Mouse (Mus musculus): ENCODE measurements at regions not wholly inside any gene's neighbourhood (a gene's known extent, or its start where the extent isn't known, plus 50 kb on each side); places are given as distances from the start of the nearest gene placed in this dataset.

DNA sequence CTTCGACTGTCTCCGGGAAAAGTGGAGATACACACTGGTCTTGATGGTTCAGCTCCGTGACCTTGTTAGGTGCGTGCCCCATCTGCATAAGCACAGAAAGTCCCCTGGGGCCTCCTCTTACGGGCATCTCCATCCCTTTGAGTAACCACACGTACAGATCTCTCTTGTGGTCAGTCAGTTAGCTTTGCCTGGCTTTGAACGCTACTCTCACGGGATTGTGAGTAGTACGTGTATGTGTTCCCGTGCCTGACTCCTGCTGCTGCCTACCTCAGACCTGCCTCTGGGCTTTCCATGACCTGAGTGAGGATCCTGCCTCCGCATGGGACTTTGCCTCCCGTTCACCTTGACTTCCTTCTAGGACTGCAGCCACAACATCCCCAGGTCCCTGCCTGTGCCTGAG, 101.4 kb downstream of the Zfp36l2 start:
- H3K36me3 ChIP-seq (ENCODE audit: control insufficient read depth, insufficient read depth), result no peaks in the 10 kb centered on the region
- peak overlapping the region; percentile 46 for H3K4me2 ChIP-seq (ENCODE audit: low read depth)
- H3ac ChIP-seq (ENCODE audit: control insufficient read depth, insufficient read length), result no peak overlapping the region
- H3K79me2 ChIP-seq (ENCODE audit: control insufficient read depth, insufficient read depth), result no peaks in the 10 kb centered on the region
- TF ChIP-seq CEBPB (IDR thresholded peaks at IDR 0.05; ENCODE audit: insufficient read depth, poor library complexity, severe bottlenecking), result no peak
- TF ChIP-seq POLR2A (IDR thresholded peaks at IDR 0.05; ENCODE audit: insufficient read length, low read depth), result no peak
- no peak for TF ChIP-seq POLR2AphosphoS2 (IDR thresholded peaks at IDR 0.05; ENCODE audit: insufficient read length, low read depth)
- TF ChIP-seq REST (IDR thresholded peaks at IDR 0.05; ENCODE audit: insufficient read depth, insufficient read length), result no peak
- TF ChIP-seq SRF (IDR thresholded peaks at IDR 0.05; ENCODE audit: control insufficient read depth, insufficient read length, low read depth), result no peak
- TF ChIP-seq USF1 (IDR thresholded peaks at IDR 0.05; ENCODE audit: low read depth), result no peak
- no peak for TF ChIP-seq TCF12 (IDR thresholded peaks at IDR 0.05; ENCODE audit: insufficient read depth, poor library complexity, severe bottlenecking)
- TF ChIP-seq MYOD1 (IDR thresholded peaks at IDR 0.05; ENCODE audit: control insufficient read depth in 1 of 3, insufficient read length in 2 of 3, low read depth in 2 of 3), result no peak
- TF ChIP-seq MYOG (IDR thresholded peaks at IDR 0.05; ENCODE audit: control insufficient read depth in 1 of 3, insufficient read depth in 1 of 3, insufficient read length in 2 of 3, low read depth in 2 of 3), result no peak
- no peak for TF ChIP-seq TCF3 (IDR thresholded peaks at IDR 0.05; ENCODE audit: insufficient read length, low read depth)
- no peak for TF ChIP-seq MAX (IDR thresholded peaks at IDR 0.05; ENCODE audit: low read depth)
- TF ChIP-seq E2F4 (IDR thresholded peaks at IDR 0.05; ENCODE audit: insufficient read depth), result no peak
- H3K4me3 ChIP-seq, result no peak overlapping the region
- no peaks in the 10 kb centered on the region for H3K27me3 ChIP-seq (ENCODE audit: control insufficient read depth, insufficient read depth, insufficient read length)

DNA sequence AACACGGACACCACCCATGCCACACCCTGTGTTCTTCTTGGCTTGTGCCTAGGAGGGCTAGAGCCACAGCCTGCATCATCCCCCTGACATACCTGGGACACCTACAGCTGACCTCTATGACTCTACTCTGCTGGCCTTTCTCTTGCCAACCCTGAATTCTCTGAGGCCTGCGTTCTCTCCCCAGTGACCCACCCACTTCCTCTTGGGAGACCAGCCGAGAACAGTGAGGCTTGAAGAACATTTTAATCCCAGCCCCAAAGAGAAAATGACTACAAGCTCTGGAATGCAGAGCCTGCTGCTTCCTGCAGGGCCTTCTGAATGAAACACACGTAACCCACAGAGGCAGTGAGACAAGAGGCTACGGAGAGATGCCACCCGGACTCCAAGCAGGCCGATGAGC, 102.0 kb downstream of the Zfp36l2 start:
- TF ChIP-seq POLR2A (IDR thresholded peaks at IDR 0.05; ENCODE audit: insufficient read length, low read depth) (peak; percentile 30), CEBPB (IDR thresholded peaks at IDR 0.05; ENCODE audit: insufficient read depth, poor library complexity, severe bottlenecking) (no peak)

DNA sequence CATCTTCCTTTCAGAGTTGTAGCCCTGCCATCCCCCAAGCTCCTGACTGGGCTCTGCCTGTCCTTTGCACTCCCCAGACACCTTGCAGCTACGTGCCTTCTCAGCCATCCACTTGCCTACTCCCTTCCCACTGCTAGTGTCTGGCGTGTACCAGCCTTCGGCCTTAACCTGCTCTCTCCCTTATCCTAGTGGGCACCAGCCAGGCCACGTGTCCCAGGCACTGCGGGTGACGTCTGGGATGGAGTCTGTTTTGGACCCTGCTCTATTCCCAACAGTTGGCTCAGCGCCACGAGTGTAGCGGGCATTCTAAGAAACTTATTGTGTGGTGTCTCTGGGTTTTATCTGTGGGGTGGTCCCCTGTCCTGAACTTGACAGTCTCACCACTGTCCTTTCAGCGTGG, 102.5 kb downstream of the Zfp36l2 start:
- Histone ChIP-seq H3ac (ENCODE audit: control insufficient read depth, insufficient read length) (no peak overlapping the region), H3K4me3 (no peak overlapping the region), H3K36me3 (ENCODE audit: control insufficient read depth, insufficient read depth) (no peaks in the 10 kb centered on the region), H3K4me2 (ENCODE audit: low read depth) (peak overlapping the region; percentile 46), H3K79me2 (ENCODE audit: control insufficient read depth, insufficient read depth) (no peaks in the 10 kb centered on the region), H3K27me3 (ENCODE audit: control insufficient read depth, insufficient read depth, insufficient read length) (no peaks in the 10 kb centered on the region)
- TF ChIP-seq MYOG (IDR thresholded peaks at IDR 0.05; ENCODE audit: control insufficient read depth in 1 of 3, insufficient read depth in 1 of 3, insufficient read length in 2 of 3, low read depth in 2 of 3) (no peak), REST (IDR thresholded peaks at IDR 0.05; ENCODE audit: insufficient read depth, insufficient read length) (no peak)

More for the DNA sequence above, 102.0 kb downstream of the Zfp36l2 start:
- Histone ChIP-seq H3K79me2 (ENCODE audit: control insufficient read depth, insufficient read depth) (no peaks in the 10 kb centered on the region), H3K36me3 (ENCODE audit: control insufficient read depth, insufficient read depth) (no peaks in the 10 kb centered on the region), H3K27me3 (ENCODE audit: control insufficient read depth, insufficient read depth, insufficient read length) (no peaks in the 10 kb centered on the region), H3ac (ENCODE audit: control insufficient read depth, insufficient read length) (no peak overlapping the region), H3K4me2 (ENCODE audit: low read depth) (peak overlapping the region; percentile 46), H3K4me3 (no peak overlapping the region)

DNA sequence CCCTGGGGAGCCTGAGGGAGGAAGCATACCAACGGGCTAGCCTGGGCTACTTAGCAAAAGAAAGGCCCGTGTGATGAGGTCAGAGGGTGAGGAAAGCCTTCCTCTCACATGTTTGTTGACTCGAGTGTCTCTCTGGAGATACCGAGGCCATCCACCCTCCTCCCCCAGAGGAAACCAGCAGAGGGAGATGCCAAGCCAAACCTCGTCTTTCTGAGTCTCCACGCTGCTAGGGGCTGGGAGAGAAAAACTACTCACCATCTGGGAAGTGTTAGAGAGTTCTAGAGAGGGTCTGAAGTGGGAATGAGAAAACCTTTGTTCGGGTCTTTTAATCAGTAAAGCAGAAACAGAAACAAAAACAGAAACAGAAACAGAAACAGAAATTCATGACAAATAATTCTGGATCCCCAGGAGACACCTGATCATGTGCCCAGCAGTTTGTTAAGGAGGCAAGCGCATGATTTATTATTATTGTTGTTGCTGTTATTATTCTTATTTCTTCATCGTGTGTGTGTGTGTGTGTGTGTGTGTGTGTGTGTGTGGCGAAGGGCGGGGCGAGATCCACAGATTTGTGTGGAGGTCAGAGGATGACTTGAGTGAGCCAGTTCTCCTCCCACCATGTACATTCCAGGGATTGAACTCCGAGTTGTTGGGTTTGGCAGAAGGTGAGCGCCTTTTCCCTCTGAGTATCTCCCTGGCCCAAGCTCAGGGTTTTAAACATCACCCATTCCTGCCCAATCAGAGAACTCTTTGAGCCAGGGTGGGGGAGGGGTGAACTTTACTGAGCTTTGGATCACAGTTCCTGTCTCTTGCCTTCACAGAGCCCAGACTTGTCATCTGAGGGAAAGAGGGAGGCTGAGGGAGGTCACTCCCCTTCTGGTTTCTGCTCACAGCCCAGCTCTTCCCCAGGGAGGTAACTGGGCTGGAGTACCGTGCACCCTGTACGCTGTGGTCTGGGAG, 104.2 kb downstream of the Zfp36l2 start:
- Histone ChIP-seq H3K4me3 (no peak overlapping the region), H3K79me2 (ENCODE audit: control insufficient read depth, insufficient read depth) (no peaks in the 10 kb centered on the region), H3ac (ENCODE audit: control insufficient read depth, insufficient read length) (no peak overlapping the region), H3K4me2 (ENCODE audit: low read depth) (peak overlapping the region; percentile 59), H3K27me3 (ENCODE audit: control insufficient read depth, insufficient read depth, insufficient read length) (no peaks in the 10 kb centered on the region), H3K36me3 (ENCODE audit: control insufficient read depth, insufficient read depth) (no peaks in the 10 kb centered on the region)
- TF ChIP-seq REST (IDR thresholded peaks at IDR 0.05; ENCODE audit: insufficient read depth, insufficient read length) (no peak), E2F4 (IDR thresholded peaks at IDR 0.05; ENCODE audit: insufficient read depth) (no peak), USF1 (IDR thresholded peaks at IDR 0.05; ENCODE audit: low read depth) (peak; percentile 68), POLR2AphosphoS2 (IDR thresholded peaks at IDR 0.05; ENCODE audit: insufficient read length, low read depth) (peak; percentile 18), CEBPB (IDR thresholded peaks at IDR 0.05; ENCODE audit: insufficient read depth, poor library complexity, severe bottlenecking) (peak; percentile 50; the same call in 1 of the 2 replicates)

DNA sequence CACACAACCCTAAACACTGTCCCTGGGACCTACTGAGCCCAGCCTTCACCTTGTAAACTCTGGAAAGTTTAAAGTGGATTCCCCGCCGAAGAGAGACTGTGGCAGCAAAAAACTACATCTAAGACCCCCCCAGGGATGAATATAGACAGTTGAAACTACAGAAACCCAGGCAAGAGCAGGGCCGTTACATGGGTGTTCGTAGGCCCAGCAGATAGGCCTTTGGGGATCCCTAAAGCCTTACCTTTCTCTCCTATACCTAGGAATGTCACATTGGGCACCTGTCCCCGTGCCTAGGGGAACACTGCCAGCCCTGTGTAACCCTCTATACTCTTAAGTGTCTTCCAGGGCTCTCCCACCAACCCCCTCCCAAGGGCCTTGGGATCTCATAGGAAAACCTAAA, 105.2 kb downstream of the Zfp36l2 start:
- Histone ChIP-seq H3K4me2 (ENCODE audit: low read depth) (peak overlapping the region; percentile 56), H3K79me2 (ENCODE audit: control insufficient read depth, insufficient read depth) (no peaks in the 10 kb centered on the region), H3K4me3 (no peak overlapping the region), H3ac (ENCODE audit: control insufficient read depth, insufficient read length) (no peak overlapping the region), H3K27me3 (ENCODE audit: control insufficient read depth, insufficient read depth, insufficient read length) (no peaks in the 10 kb centered on the region), H3K36me3 (ENCODE audit: control insufficient read depth, insufficient read depth) (no peaks in the 10 kb centered on the region)
- no peak for TF ChIP-seq SRF (IDR thresholded peaks at IDR 0.05; ENCODE audit: control insufficient read depth, insufficient read length, low read depth)
